14 mouse cellular contexts compared by ENCODE assay signal in the genomic region with DNA sequence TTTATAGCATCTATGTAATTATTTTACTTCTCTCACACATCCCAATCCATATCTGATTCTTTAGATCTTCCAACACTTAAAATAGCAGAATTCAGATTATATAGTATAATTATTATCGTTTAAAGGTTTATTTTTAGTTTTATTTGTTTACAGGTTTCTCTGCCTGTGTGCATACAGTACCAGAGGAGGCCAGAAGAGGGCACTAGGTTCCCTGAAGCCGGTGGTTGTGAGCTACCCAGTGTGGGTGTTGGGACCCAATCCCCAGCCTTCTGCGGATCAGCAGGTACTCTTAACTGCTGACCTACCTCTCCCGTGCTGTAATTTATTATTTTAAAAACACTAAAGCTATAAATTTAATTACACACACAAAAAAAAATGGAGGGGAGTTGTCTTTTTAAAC.
A peak's percentile ranks its signal among the peaks of the same experiment; 100 is the strongest.
DNase-seq lines count a peak whose midpoint lies in the region; ATAC-seq and TF ChIP-seq lines count a peak whose summit lies in the region.
"Had no signal": no experiment of that assay in that cellular context is flagged by ENCODE, and none has a peak within 500 bp of the region (broad histone marks: within the 10 kb centered on the region; RNA-seq: fewer than 3 reads in every experiment).

No protein-coding gene starts in this region.

- 89% methylated on average over 4 of the region's 4 CpGs for WGBS in liver, adult 2 months
- 85% methylated on average over 4 of the region's 4 CpGs for WGBS in liver, embryonic 11.5 days

- DNase-seq in liver, adult 2 months (ENCODE audit: extremely low read depth, low read depth, low spot score), result no peak
- DNase-seq in liver, embryonic 11.5 days (ENCODE audit: low spot score), result no peak
- peak; percentile 52 for DNase-seq in thymus, postnatal 4 days
- no peak for DNase-seq in thymus, postnatal 0 days (ENCODE audit: low spot score)
- DNase-seq in R1 (ENCODE audit: low read depth, low spot score), result peak; percentile 80
- no peak for DNase-seq in adipocyte (ENCODE audit: low spot score)
- DNase-seq: cerebellum, adult 9-11 months; kidney, adult 18-20 months; midbrain, embryonic 14.5 days; right cerebral cortex, postnatal 4 days had no signal

- no peak overlapping the region for H3K27ac ChIP-seq in liver, adult 2 months (replicated peaks; ENCODE audit: insufficient read depth, low read depth, low read length)
- H3K27ac ChIP-seq in liver, embryonic 11.5 days (ENCODE audit: low read depth, low read length), result no peak overlapping the region

- H3K4me2 ChIP-seq in liver, embryonic 11.5 days, result no peak overlapping the region

- H3K9me3 ChIP-seq in liver, embryonic 11.5 days (ENCODE audit: control insufficient read depth, low read length), result no peaks in the 10 kb centered on the region
- H3K9me3 ChIP-seq: neural tube, embryonic 13.5 days; stomach, embryonic 15.5 days had no signal

- TF ChIP-seq CTCF in liver, adult 2 months (IDR thresholded peaks at IDR 0.05; ENCODE audit: low read depth, low read length), result peak; percentile 25; the same call in 1 of the 2 replicates

- H3K4me3 ChIP-seq in liver, adult 2 months (ENCODE audit: insufficient read depth, low read depth, low read length), result no peak overlapping the region
- H3K4me3 ChIP-seq in liver, embryonic 11.5 days (ENCODE audit: low read depth, low read length), result no peak overlapping the region
- H3K4me3 ChIP-seq: stomach, embryonic 15.5 days had no signal

- no peaks in the 10 kb centered on the region; the same call in 1 of the 2 replicates for H3K27me3 ChIP-seq in liver, adult 2 months (ENCODE audit: control insufficient read depth, insufficient read depth, low read length)
- peaks cover 3% of the 10 kb centered on the region; the same call in 1 of the 2 replicates for H3K27me3 ChIP-seq in liver, embryonic 11.5 days (replicated peaks; ENCODE audit: control insufficient read depth, insufficient read depth, low read length)

- ATAC-seq in liver, embryonic 11.5 days (replicated peaks; ENCODE audit: low FRiP score), result no peak
- no peak for ATAC-seq in monocyte, adult 5-6 weeks (replicated peaks; ENCODE audit: insufficient number of reproducible peaks, low FRiP score, low TSS enrichment, poor library complexity, severe bottlenecking)

- no peaks in the 10 kb centered on the region for H3K4me1 ChIP-seq in liver, adult 2 months (ENCODE audit: control insufficient read depth, insufficient read depth, low read length)
- H3K4me1 ChIP-seq in liver, embryonic 11.5 days (replicated peaks; ENCODE audit: control insufficient read depth, insufficient read depth, low read length), result no peaks in the 10 kb centered on the region
- H3K4me1 ChIP-seq: stomach, embryonic 15.5 days had no signal

- H3K79me2 ChIP-seq in liver, adult 2 months (ENCODE audit: control insufficient read depth, insufficient read depth, low read length), result no peaks in the 10 kb centered on the region

- H3K36me3 ChIP-seq in liver, adult 2 months (ENCODE audit: control insufficient read depth, insufficient read depth, low read length), result no peaks in the 10 kb centered on the region
- no peaks in the 10 kb centered on the region for H3K36me3 ChIP-seq in liver, embryonic 11.5 days (ENCODE audit: control insufficient read depth, insufficient read depth, low read length)
- H3K36me3 ChIP-seq: hindbrain, embryonic 13.5 days; neural tube, embryonic 13.5 days; stomach, embryonic 15.5 days had no signal

- no peak for TF ChIP-seq POLR2A in liver, adult 2 months (IDR thresholded peaks at IDR 0.05; ENCODE audit: extremely low read depth, insufficient read depth, low read length)

- no peak overlapping the region for H3K9ac ChIP-seq in liver, adult 2 months (ENCODE audit: low read depth, low read length)
- H3K9ac ChIP-seq in liver, embryonic 11.5 days (ENCODE audit: low read depth, low read length), result no peak overlapping the region
- H3K9ac ChIP-seq: stomach, embryonic 15.5 days had no signal

Comparison
In these comparisons a context has a peak if more than half of its experiments do, and no peak if none do; other contexts are left out.
1. DNase-seq: peak in thymus, postnatal 4 days (single experiment) and R1 (single experiment); none in liver, adult 2 months (single experiment), liver, embryonic 11.5 days (single experiment), thymus, postnatal 0 days (single experiment) and adipocyte (single experiment).